Mouse (Mus musculus) embryonic facial prominence, embryonic 13.5 days (tissue): ENCODE data around the gene Zfp444. TPM values are rescaled to one million over a fixed set of nuclear protein-coding genes. Genes with fewer than 3 reads are reported as not detected.
"Not testable (repeated sequence)": the region's sequence is repeated elsewhere in the genome, so short reads cannot be mapped to it uniquely, and the experiment has no call there.

ENCODE experiments used
- ATAC-seq: fragments of 200-750 bp; cut with Nextera tagmentation; 2 replicates; pipeline ENCODE4 v1.8.0; 2017; ENCODE audit warnings: low read depth; ENCODE audit not compliant: insufficient number of reproducible peaks, insufficient read depth, low FRiP score, low TSS enrichment
- H3K27ac ChIP-seq: fragments of 300-500 bp; sonication (generic); 2 replicates; pipeline ENCODE4 v1.5.1; 2015; ENCODE audit warnings: moderate library complexity, mild to moderate bottlenecking, inconsistent platforms
- H3K27me3 ChIP-seq: fragments of 300-500 bp; sonication (generic); 2 replicates; pipeline ENCODE4 v1.6.1; 2015; ENCODE audit warnings: mild to moderate bottlenecking, inconsistent platforms
- H3K36me3 ChIP-seq: fragments of 300-500 bp; sonication (generic); 2 replicates; pipeline ENCODE4 v1.6.1; 2015; ENCODE audit warnings: mild to moderate bottlenecking, inconsistent platforms
- H3K4me1 ChIP-seq: fragments of 300-500 bp; sonication (generic); 2 replicates; pipeline ENCODE4 v1.6.1; 2015; ENCODE audit warnings: inconsistent platforms
- H3K4me2 ChIP-seq: fragments of 300-500 bp; sonication (generic); 2 replicates; pipeline ENCODE4 v1.6.1; 2015; ENCODE audit warnings: moderate library complexity, mild to moderate bottlenecking, inconsistent platforms
- H3K4me3 ChIP-seq: fragments of 300-500 bp; sonication (generic); 2 replicates; pipeline ENCODE4 v1.5.1; 2015; ENCODE audit warnings: mild to moderate bottlenecking, inconsistent platforms
- H3K9ac ChIP-seq: fragments of 300-500 bp; sonication (generic); 2 replicates; pipeline ENCODE4 v1.6.1; 2015; ENCODE audit warnings: mild to moderate bottlenecking, inconsistent platforms
- H3K9me3 ChIP-seq: fragments of 300-500 bp; sonication (generic); 2 replicates; pipeline ENCODE4 v1.6.1; 2016; ENCODE audit warnings: inconsistent platforms
- WGBS: fragments of 180-500 bp; shearing (Covaris S2); methylation state at CpG from one replicate; pipeline ENCODE4 v1.1.7; 2015; ENCODE audit warnings: mixed read lengths; 5-methylcytosine and 5-hydroxymethylcytosine counted together
- polyA plus RNA-seq: library from polyadenylated mRNA; unstranded; fragments of >200 nt; fragmentation: Nextera tagmentation; extraction: Ambion mirVana; gene quantifications from 2 replicates; pipeline ENCODE4 v1.2.1, GENCODE M21; 2015

Gene Zfp444
- polyA plus RNA-seq, 1 experiment from 2014 or later = 76.0 TPM

DNA sequence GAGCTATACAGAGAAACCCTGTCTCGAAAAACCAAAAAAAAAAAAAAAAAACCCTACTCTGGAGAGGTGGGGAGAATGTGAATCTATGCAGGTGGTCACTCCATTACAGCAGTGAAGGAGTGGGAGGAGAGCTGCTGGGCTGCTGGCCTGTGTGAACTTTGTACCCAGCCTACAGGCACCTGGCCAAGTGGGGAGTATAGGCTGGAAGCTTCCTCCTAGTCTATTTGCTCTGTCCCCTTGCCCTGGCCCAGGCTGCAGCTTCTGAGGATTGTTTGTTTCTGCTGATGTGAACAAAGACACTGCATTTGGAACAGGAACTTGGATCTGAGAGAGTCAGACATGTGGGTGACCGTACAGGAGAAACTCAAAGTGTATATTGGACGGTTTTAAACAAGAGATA lies 2.6 kb upstream of the Zfp444 start:
- 0 out of 2 replicates have a peak overlapping the region, but pooled peaks have one; percentile 16 for H3K9ac ChIP-seq
- no peak overlapping the region for H3K4me2 ChIP-seq
- no peak overlapping the region for H3K4me3 ChIP-seq
- 68% methylated on average over 3 of the region's 3 CpGs for WGBS
- no peak overlapping the region for H3K27ac ChIP-seq
- no peak for ATAC-seq
- peaks cover 6% of the 10 kb centered on the region; the same call in 1 of the 2 replicates for H3K4me1 ChIP-seq
- H3K27me3 ChIP-seq = no peaks in the 10 kb centered on the region
- H3K9me3 ChIP-seq = no peaks in the 10 kb centered on the region
- no peaks in the 10 kb centered on the region for H3K36me3 ChIP-seq

GRCm38 (mm10) chr7:6170391-6170790 lies 1.6 kb upstream of the Zfp444 start:
- Histone ChIP-seq H3K36me3 (peaks cover 5% of the 10 kb centered on the region; the same call in 1 of the 2 replicates), H3K4me2 (no peak overlapping the region), H3K4me1 (peaks cover 6% of the 10 kb centered on the region; the same call in 1 of the 2 replicates), H3K9me3 (no peaks in the 10 kb centered on the region), H3K27ac (no peak overlapping the region), H3K4me3 (no peak overlapping the region), H3K9ac (no peak overlapping the region), H3K27me3 (no peaks in the 10 kb centered on the region)
- no peak for ATAC-seq
- WGBS = 75% methylated on average over 9 of the region's 9 CpGs

- Histone ChIP-seq H3K27ac (peak overlapping the region; percentile 84; the same call in 1 of the 2 replicates), H3K9me3 (no peaks in the 10 kb centered on the region), H3K4me1 (peaks cover 6% of the 10 kb centered on the region; the same call in 1 of the 2 replicates), H3K9ac (peak overlapping the region; percentile 62; the same call in 1 of the 2 replicates), H3K4me3 (peak overlapping the region; percentile 67), H3K27me3 (no peaks in the 10 kb centered on the region), H3K4me2 (peak overlapping the region; percentile 81), H3K36me3 (peaks cover 10% of the 10 kb centered on the region; the same call in 1 of the 2 replicates)
- no peak for ATAC-seq
- 38% methylated on average over 6 of the region's 6 CpGs for WGBS
These were observed 1.2 kb upstream of the Zfp444 start for GRCm38 (mm10) chr7:6170871-6171270.

GRCm38 (mm10) chr7:6171444-6172005 lies 501 bp upstream of the Zfp444 start:
- peak overlapping the region; percentile 62 for H3K9ac ChIP-seq
- H3K4me2 ChIP-seq = peak overlapping the region; percentile 81
- H3K27ac ChIP-seq = peak overlapping the region; percentile 84
- H3K27me3 ChIP-seq = no peaks in the 10 kb centered on the region
- under 1% methylated on average over 24 of the region's 24 CpGs for WGBS
- H3K4me1 ChIP-seq = peaks cover 6% of the 10 kb centered on the region; the same call in 1 of the 2 replicates
- peak; percentile 29; the same call in 1 of the 2 replicates for ATAC-seq
- peaks cover 11% of the 10 kb centered on the region; the same call in 1 of the 2 replicates for H3K36me3 ChIP-seq
- peak overlapping the region; percentile 67 for H3K4me3 ChIP-seq
- H3K9me3 ChIP-seq = no peaks in the 10 kb centered on the region

- peak overlapping the region; percentile 74 for H3K27ac ChIP-seq
- no peaks in the 10 kb centered on the region for H3K9me3 ChIP-seq
- peak; percentile 17; the same call in 1 of the 2 replicates for ATAC-seq
- peaks cover 17% of the 10 kb centered on the region for H3K36me3 ChIP-seq
- H3K4me3 ChIP-seq = peak overlapping the region; percentile 67
- under 1% methylated on average over 28 of the region's 28 CpGs for WGBS
- H3K4me2 ChIP-seq = peak overlapping the region; percentile 81
- peaks cover 6% of the 10 kb centered on the region; the same call in 1 of the 2 replicates for H3K4me1 ChIP-seq
- no peaks in the 10 kb centered on the region for H3K27me3 ChIP-seq
- H3K9ac ChIP-seq = peak overlapping the region; percentile 83
These were observed 733 bp downstream of the Zfp444 start for GRCm38 (mm10) chr7:6172674-6173244.

DNA sequence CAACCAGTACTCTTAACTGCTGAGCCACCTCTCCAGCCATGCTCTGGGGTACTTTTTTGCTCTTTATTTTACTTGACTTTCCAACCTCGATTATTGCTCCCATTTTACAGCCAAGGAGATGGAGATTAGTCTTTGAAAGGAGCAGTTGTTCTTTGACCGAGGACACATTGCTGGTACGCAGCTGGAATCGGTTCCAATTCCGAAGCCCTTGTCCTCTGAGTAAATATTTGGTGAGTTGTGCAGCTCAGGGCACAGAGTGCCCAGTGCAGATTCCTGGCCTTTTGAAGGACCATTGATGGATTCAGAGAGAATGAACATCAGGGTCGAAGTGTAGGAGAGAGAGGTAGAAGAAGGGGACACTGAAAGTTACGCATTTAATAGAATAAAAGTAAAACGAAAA lies 1.8 kb downstream of the Zfp444 start:
- Histone ChIP-seq H3K36me3 (peaks cover 28% of the 10 kb centered on the region), H3K4me2 (no peak overlapping the region), H3K27me3 (no peaks in the 10 kb centered on the region), H3K27ac (no peak overlapping the region), H3K4me3 (no peak overlapping the region), H3K9me3 (no peaks in the 10 kb centered on the region), H3K9ac (no peak overlapping the region), H3K4me1 (peaks cover 6% of the 10 kb centered on the region; the same call in 1 of the 2 replicates)
- WGBS = 86% methylated on average over 8 of the region's 8 CpGs
- ATAC-seq = no peak

- H3K9me3 ChIP-seq, H3K9ac ChIP-seq: not testable (repeated sequence)
These were observed 2.5 kb downstream of the Zfp444 start for GRCm38 (mm10) chr7:6174365-6174987.

GRCm38 (mm10) chr7:6179013-6179412 lies 7.0 kb downstream of the Zfp444 start:
- no peak overlapping the region for H3K27ac ChIP-seq
- H3K4me1 ChIP-seq = no peaks in the 10 kb centered on the region
- ATAC-seq = no peak
- H3K4me3 ChIP-seq = no peak overlapping the region
- H3K36me3 ChIP-seq = peaks cover 61% of the 10 kb centered on the region
- no peaks in the 10 kb centered on the region for H3K27me3 ChIP-seq
- H3K4me2 ChIP-seq = no peak overlapping the region
- no peak overlapping the region for H3K9ac ChIP-seq
- no peaks in the 10 kb centered on the region for H3K9me3 ChIP-seq

More at GRCm38 (mm10) chr7:6174365-6174987, 2.5 kb downstream of the Zfp444 start:
- H3K27me3 ChIP-seq, H3K4me3 ChIP-seq, H3K27ac ChIP-seq, H3K4me2 ChIP-seq, H3K4me1 ChIP-seq, ATAC-seq: not testable (repeated sequence)
- H3K36me3 ChIP-seq = peaks cover 30% of the 10 kb centered on the region
- 86% methylated on average over 9 of the region's 9 CpGs for WGBS

GRCm38 (mm10) chr7:6182882-6183281 lies 10.9 kb downstream of the Zfp444 start:
- Histone ChIP-seq H3K27me3 (no peaks in the 10 kb centered on the region), H3K4me1 (no peaks in the 10 kb centered on the region), H3K4me2 (no peak overlapping the region), H3K9ac (no peak overlapping the region), H3K36me3 (peaks cover 80% of the 10 kb centered on the region), H3K9me3 (peaks cover 9% of the 10 kb centered on the region; the same call in 1 of the 2 replicates), H3K27ac (no peak overlapping the region), H3K4me3 (no peak overlapping the region)
- no peak for ATAC-seq

DNA sequence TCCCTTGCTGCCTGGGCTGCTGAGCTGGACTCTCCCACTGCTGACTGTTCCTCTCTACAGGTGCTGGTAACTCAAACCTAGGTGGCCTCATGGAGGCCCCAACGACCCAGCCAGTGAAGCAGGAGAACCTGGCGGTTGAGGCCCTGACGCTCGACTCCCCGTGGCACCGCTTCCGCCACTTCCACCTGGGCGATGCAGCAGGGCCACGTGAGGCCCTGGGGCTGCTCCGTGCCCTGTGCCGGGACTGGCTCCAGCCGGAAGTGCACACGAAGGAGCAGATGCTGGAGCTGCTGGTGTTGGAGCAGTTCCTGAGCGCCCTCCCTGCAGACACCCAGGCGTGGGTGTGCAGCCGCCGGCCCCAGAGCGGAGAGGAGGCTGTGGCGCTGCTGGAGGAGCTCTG lies 11.8 kb downstream of the Zfp444 start:
- Histone ChIP-seq H3K4me1 (no peaks in the 10 kb centered on the region), H3K36me3 (peaks cover 80% of the 10 kb centered on the region), H3K27ac (no peak overlapping the region), H3K27me3 (no peaks in the 10 kb centered on the region), H3K4me2 (no peak overlapping the region), H3K9ac (no peak overlapping the region), H3K4me3 (no peak overlapping the region), H3K9me3 (peaks cover 9% of the 10 kb centered on the region; the same call in 1 of the 2 replicates)
- ATAC-seq = no peak
- WGBS = 94% methylated on average over 19 of the region's 19 CpGs

DNA sequence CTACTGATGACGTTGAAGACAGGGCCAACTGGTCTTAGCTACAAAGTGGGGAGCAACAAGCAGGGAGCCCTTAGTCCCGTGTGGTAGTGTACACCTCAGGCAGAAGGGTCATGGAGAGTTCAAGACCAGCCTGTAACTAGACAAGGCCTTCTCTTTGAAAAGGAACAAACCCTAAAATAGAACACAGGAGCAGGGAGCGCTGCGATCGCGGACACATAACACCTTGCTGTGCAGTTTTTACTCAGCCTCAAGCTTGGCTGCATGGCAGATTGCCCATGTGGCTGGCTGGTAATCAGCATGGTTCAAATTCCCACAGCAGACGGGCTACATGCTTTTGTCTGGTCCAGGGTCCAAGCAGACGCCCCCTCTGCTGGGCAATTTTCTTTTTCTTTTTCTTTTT lies 12.5 kb downstream of the Zfp444 start:
- ATAC-seq = no peak

More for the DNA sequence above, 12.5 kb downstream of the Zfp444 start:
- no peaks in the 10 kb centered on the region for H3K4me1 ChIP-seq
- WGBS = 81% methylated on average over 8 of the region's 8 CpGs
- peaks cover 84% of the 10 kb centered on the region for H3K36me3 ChIP-seq
- H3K27me3 ChIP-seq = no peaks in the 10 kb centered on the region
- no peak overlapping the region for H3K9ac ChIP-seq
- no peak overlapping the region for H3K4me2 ChIP-seq
- H3K27ac ChIP-seq = no peak overlapping the region
- H3K4me3 ChIP-seq = no peak overlapping the region
- peaks cover 9% of the 10 kb centered on the region; the same call in 1 of the 2 replicates for H3K9me3 ChIP-seq
